Mouse (Mus musculus) liver, embryonic 14.5 days (tissue): ENCODE measurements around the gene Cpsf7. TPM values are rescaled to one million over a fixed set of nuclear protein-coding genes. Genes with fewer than 3 reads are reported as not detected.

Experiments used
- ATAC-seq: fragments of 200-750 bp; cut with Nextera tagmentation; 2 replicates; pipeline ENCODE4 v1.8.0; 2017; ENCODE audit warnings: moderate number of reproducible peaks, mild to moderate bottlenecking, moderate library complexity; ENCODE audit not compliant: insufficient read depth
- DNase-seq, 3 experiments: peaks; one replicate each; pipeline ENCODE4 v3.0.0-alpha.2; 2012 to 2013; ENCODE audit warnings: low read depth in 3 of 3, low spot score in 3 of 3
- H3K27ac ChIP-seq: fragments of 300-500 bp; sonication (generic); 2 replicates; pipeline ENCODE4 v1.5.1; 2014; ENCODE audit warnings: moderate library complexity, mild to moderate bottlenecking, control low read depth, inconsistent platforms
- H3K27me3 ChIP-seq: fragments of 300-500 bp; sonication (generic); 2 replicates; pipeline ENCODE4 v1.6.1; 2014; ENCODE audit warnings: mild to moderate bottlenecking, low read length, moderate library complexity; ENCODE audit not compliant: control insufficient read depth, insufficient read depth
- H3K36me3 ChIP-seq: fragments of 300-500 bp; sonication (generic); replicated peaks from 2 replicates; pipeline ENCODE4 v1.6.1; 2014; ENCODE audit warnings: low read depth; ENCODE audit not compliant: control insufficient read depth, insufficient read depth
- H3K4me1 ChIP-seq, 2 experiments: fragments of 200-500 bp in 1 of 2; fragments of 300-500 bp in 1 of 2; sonication (generic) in 1 of 2; replicated peaks; 2 replicates each; pipeline ENCODE4 v1.6.1; 2012 to 2014; ENCODE audit warnings: antibody characterized with exemption in 1 of 2, inconsistent platforms in 1 of 2, low read length in 1 of 2; ENCODE audit not compliant: control insufficient read depth in 2 of 2, insufficient read depth in 2 of 2
- H3K4me2 ChIP-seq: fragments of 300-500 bp; sonication (generic); 2 replicates; pipeline ENCODE4 v1.6.1; 2014; ENCODE audit warnings: low read depth, mild to moderate bottlenecking, control low read depth, moderate library complexity
- H3K4me3 ChIP-seq, 2 experiments: fragments of 200-500 bp in 1 of 2; fragments of 300-500 bp in 1 of 2; sonication (generic) in 1 of 2; 2 replicates each; pipeline ENCODE4 v1.5.1; 2012 to 2014; ENCODE audit warnings: low read depth in 2 of 2, low read length in 2 of 2, mild to moderate bottlenecking in 2 of 2, control low read depth in 1 of 2, inconsistent platforms in 1 of 2, moderate library complexity in 1 of 2; ENCODE audit not compliant: insufficient read depth in 1 of 2
- H3K9ac ChIP-seq: fragments of 300-500 bp; sonication (generic); replicated peaks from 2 replicates; pipeline ENCODE4 v1.6.1; 2014; ENCODE audit warnings: mild to moderate bottlenecking, control low read depth, moderate library complexity
- H3K9me3 ChIP-seq: fragments of 300-500 bp; sonication (generic); 2 replicates; pipeline ENCODE4 v1.6.1; 2016; ENCODE audit warnings: low read length, mixed read lengths; ENCODE audit not compliant: control insufficient read depth
- CTCF ChIP-seq: IDR thresholded peaks from 2 replicates; pipeline ENCODE4 v1.5.1; 2016; ENCODE audit warnings: antibody characterized with exemption, low read depth, control low read depth
- EP300 ChIP-seq: IDR thresholded peaks from 2 replicates; pipeline ENCODE4 v1.6.1; 2016; ENCODE audit warnings: antibody characterized with exemption, low read depth
- WGBS: fragments of 180-500 bp; shearing (Covaris S2); extraction: QIAGEN DNeasy Blood & Tissue Kit; methylation state at CpG from one replicate; pipeline ENCODE4 v1.1.7; 2014; ENCODE audit not compliant: insufficient replicate concordance; 5-methylcytosine and 5-hydroxymethylcytosine counted together
- polyA plus RNA-seq, 2 experiments: library from polyadenylated mRNA; depleted of rRNA in 1 of 2; stranded (reverse) in 1 of 2; unstranded in 1 of 2; fragments of >200 nt; fragmentation: Nextera tagmentation in 1 of 2; extraction: Ambion mirVana in 1 of 2; gene quantifications; 2 replicates each; pipeline versions ENCODE4 v1.2.1 to v1.2.3; 2012 to 2014

Gene Cpsf7
- polyA plus RNA-seq, 2 experiments = 12.8 to 22.9 TPM

DNA sequence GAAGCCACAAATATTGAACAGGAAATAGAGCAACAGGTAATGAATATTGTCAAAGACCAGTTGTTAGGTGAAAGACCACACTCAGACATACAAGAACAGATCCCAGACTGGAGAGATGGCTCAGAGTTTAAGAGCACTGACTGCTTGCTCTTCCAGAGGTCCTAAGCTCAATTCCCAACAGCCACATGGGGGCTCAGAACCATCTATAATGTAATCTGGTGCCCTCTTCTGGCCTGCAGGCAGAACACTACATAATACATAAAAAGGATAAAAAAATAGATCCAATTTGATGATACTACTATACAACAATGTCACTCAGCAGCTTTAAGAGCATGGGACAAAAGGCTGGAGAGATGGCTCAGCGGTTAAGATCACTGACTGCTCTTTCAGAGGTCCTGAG lies 4.7 kb upstream of the Cpsf7 start:
- no peak for TF ChIP-seq EP300
- peak; percentile 60 for TF ChIP-seq CTCF
- peaks cover 28% of the 10 kb centered on the region for H3K36me3 ChIP-seq
- no peaks in the 10 kb centered on the region for H3K9me3 ChIP-seq
- H3K27ac ChIP-seq = no peak overlapping the region
- DNase-seq (peak in 1 of 3 experiments; percentile 17), ATAC-seq (no peak)
- no peaks in the 10 kb centered on the region for H3K27me3 ChIP-seq
- H3K4me3 ChIP-seq = no peak overlapping the region
- H3K9ac ChIP-seq = no peak overlapping the region
- H3K4me2 ChIP-seq = no peak overlapping the region
- peaks cover 18 to 21% of the 10 kb centered on the region in 2 experiments for H3K4me1 ChIP-seq
- 53% methylated on average over 1 of the region's 1 CpGs for WGBS

DNA sequence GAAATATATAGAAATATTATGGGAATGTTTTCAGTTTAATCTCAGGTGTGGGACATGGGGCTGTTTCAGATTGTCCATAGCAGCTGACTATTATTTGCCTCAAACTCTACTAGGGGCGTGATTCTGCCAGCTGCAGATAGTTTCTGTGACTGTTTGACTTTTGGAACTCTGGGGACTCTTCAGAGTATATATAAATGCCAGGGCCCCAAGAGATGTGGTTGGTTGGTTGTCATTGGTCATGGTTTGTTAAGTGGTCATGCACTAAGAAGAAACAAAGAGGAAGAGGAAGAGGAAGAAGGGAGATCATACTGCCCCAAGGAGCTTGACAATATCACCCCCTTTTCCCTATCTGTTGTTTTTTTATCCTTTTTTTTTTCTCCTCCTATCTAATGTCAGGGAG lies 3.1 kb upstream of the Cpsf7 start:
- Histone ChIP-seq H3K9me3 (no peaks in the 10 kb centered on the region), H3K27me3 (no peaks in the 10 kb centered on the region), H3K27ac (no peak overlapping the region), H3K36me3 (peaks cover 16% of the 10 kb centered on the region), H3K9ac (no peak overlapping the region), H3K4me3 (no peak overlapping the region), H3K4me1 (peaks cover 24 to 29% of the 10 kb centered on the region in 2 experiments), H3K4me2 (no peak overlapping the region)
- no peak for DNase-seq
- TF ChIP-seq EP300 (no peak), CTCF (no peak)
- ATAC-seq = no peak
- 32% methylated on average over 1 of the region's 1 CpGs for WGBS

GRCm38 (mm10) chr19:10523483-10524080 lies 1.5 kb upstream of the Cpsf7 start:
- Histone ChIP-seq H3K27ac (peak overlapping the region; percentile 39), H3K4me3 (peak overlapping the region; percentile 59 to 96), H3K9ac (peak overlapping the region; percentile 43), H3K4me1 (peaks cover 28 to 29% of the 10 kb centered on the region in 2 experiments), H3K36me3 (peaks cover 7% of the 10 kb centered on the region), H3K9me3 (no peaks in the 10 kb centered on the region), H3K4me2 (peak overlapping the region; percentile 87), H3K27me3 (no peaks in the 10 kb centered on the region)
- WGBS = 19% methylated on average over 5 of the region's 5 CpGs
- ATAC-seq (no peak), DNase-seq (peak in 2 of 3 experiments; percentile 20 to 37)
- TF ChIP-seq CTCF = no peak
- TF ChIP-seq EP300 = 0 out of 2 replicates have a peak, but pooled peaks have one; percentile 34

DNA sequence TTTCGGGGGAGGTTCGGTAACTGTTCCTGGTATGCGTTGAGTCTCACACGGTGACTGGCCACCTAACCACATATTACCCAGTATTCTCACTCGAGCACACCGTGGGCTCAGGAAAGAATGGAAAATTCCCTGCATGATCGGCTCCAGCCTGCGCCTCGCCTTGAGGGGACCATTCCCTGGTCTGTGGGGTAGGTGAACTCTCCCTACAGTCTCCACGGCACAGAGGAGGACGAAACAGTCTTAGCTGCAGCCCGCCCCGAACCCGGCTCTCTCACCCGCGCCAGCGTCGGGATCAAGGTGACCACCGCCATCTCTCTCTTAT lies 321 bp upstream of the Cpsf7 start:
- under 1% methylated on average over 19 of the region's 19 CpGs for WGBS
- Histone ChIP-seq H3K9me3 (no peaks in the 10 kb centered on the region), H3K4me1 (peaks cover 28 to 29% of the 10 kb centered on the region in 2 experiments), H3K4me3 (peak overlapping the region; percentile 96 to 98), H3K27ac (peak overlapping the region; percentile 93), H3K9ac (peak overlapping the region; percentile 99), H3K36me3 (peaks cover 12% of the 10 kb centered on the region), H3K4me2 (peak overlapping the region; percentile 87), H3K27me3 (no peaks in the 10 kb centered on the region)
- no peak for ATAC-seq
- no peak for TF ChIP-seq EP300
- no peak for TF ChIP-seq CTCF
- peak in 1 of 3 experiments; percentile 26 for DNase-seq

GRCm38 (mm10) chr19:10525910-10526309 lies 844 bp downstream of the Cpsf7 start, which contains the start of gene Sdhaf2:
Gene Sdhaf2, minus strand, starts transcription at chr19:10526142.
- peak; percentile 42 to 57 (median 50) for DNase-seq
- Histone ChIP-seq H3K4me3 (peak within 1 kb of the TSS; percentile 96 to 98), H3K4me1 (peaks cover 27 to 29% of the 10 kb centered on the region in 2 experiments), H3K9ac (peak within 1 kb of the TSS; percentile 99), H3K27ac (peak within 1 kb of the TSS; percentile 93), H3K27me3 (no peaks in the 10 kb centered on the region), H3K9me3 (no peaks in the 10 kb centered on the region), H3K36me3 (peaks cover 22% of the 10 kb centered on the region), H3K4me2 (peak within 1 kb of the TSS; percentile 87)
- TF ChIP-seq EP300 (0 out of 2 replicates have a peak, but pooled peaks have one; percentile 4), CTCF (peak; percentile 51)
- under 1% methylated on average over 11 of the region's 11 CpGs for WGBS
- ATAC-seq = no peak
